8 mouse cellular contexts compared by ENCODE assay signal in genomic region chr1:135105124-135105523, GRCm38 (mm10). TPM values are rescaled to one million over a fixed set of nuclear protein-coding genes. Genes with fewer than 3 reads are reported as not detected.
DNase-seq lines count a peak whose midpoint lies in the region; ATAC-seq and TF ChIP-seq lines count a peak whose summit lies in the region.

TSS of gene Lgr6 (minus strand) at chr1:135105276.

- peaks cover 66% of the 10 kb centered on the region for H3K27me3 ChIP-seq in megakaryocyte, embryonic 14.5 days (replicated peaks)
- H3K27me3 ChIP-seq in forebrain, embryonic 12.5 days, result peaks cover 78% of the 10 kb centered on the region
- H3K27me3 ChIP-seq in intestine, embryonic 14.5 days (replicated peaks; ENCODE audit: control insufficient read depth, insufficient read depth, low read length), result peaks cover 46% of the 10 kb centered on the region
- H3K27me3 ChIP-seq in midbrain, postnatal 0 days (ENCODE audit: insufficient read depth, low read length), result peaks cover 35% of the 10 kb centered on the region

- no peak for TF ChIP-seq CTCF in midbrain, postnatal 0 days (IDR thresholded peaks at IDR 0.05)

- H3K9ac ChIP-seq in forebrain, embryonic 12.5 days, result no peak within 1 kb of the TSS
- 0 out of 2 replicates have a peak within 1 kb of the TSS, but pooled peaks have one; percentile 7 for H3K9ac ChIP-seq in intestine, embryonic 14.5 days (ENCODE audit: low read length)
- no peak within 1 kb of the TSS for H3K9ac ChIP-seq in midbrain, postnatal 0 days (replicated peaks; ENCODE audit: low read length, poor library complexity, severe bottlenecking)

- peaks cover 37% of the 10 kb centered on the region for H3K4me1 ChIP-seq in megakaryocyte, embryonic 14.5 days
- peaks cover 8% of the 10 kb centered on the region for H3K4me1 ChIP-seq in forebrain, embryonic 12.5 days
- H3K4me1 ChIP-seq in intestine, embryonic 14.5 days (replicated peaks; ENCODE audit: control insufficient read depth, insufficient read depth, low read length), result 0 out of 2 replicates have a peak, but pooled peaks cover 9% of the 10 kb centered on the region
- H3K4me1 ChIP-seq in midbrain, postnatal 0 days (ENCODE audit: insufficient read depth, low read length), result no peaks in the 10 kb centered on the region

- peaks cover 27% of the 10 kb centered on the region for H3K36me3 ChIP-seq in megakaryocyte, embryonic 14.5 days (replicated peaks; ENCODE audit: low read length)
- no peaks in the 10 kb centered on the region for H3K36me3 ChIP-seq in forebrain, embryonic 12.5 days (replicated peaks)
- no peaks in the 10 kb centered on the region for H3K36me3 ChIP-seq in intestine, embryonic 14.5 days (ENCODE audit: control insufficient read depth, insufficient read depth, low read length)
- H3K36me3 ChIP-seq in midbrain, postnatal 0 days (ENCODE audit: insufficient read depth, low read length), result no peaks in the 10 kb centered on the region

- peak within 1 kb of the TSS; percentile 79 for H3K4me3 ChIP-seq in megakaryocyte, embryonic 14.5 days (replicated peaks)
- peak within 1 kb of the TSS; percentile 40 for H3K4me3 ChIP-seq in forebrain, embryonic 12.5 days (replicated peaks)
- peak within 1 kb of the TSS; percentile 37 for H3K4me3 ChIP-seq in intestine, embryonic 14.5 days (ENCODE audit: low read depth, low read length)
- peak within 1 kb of the TSS; percentile 39 for H3K4me3 ChIP-seq in midbrain, postnatal 0 days (ENCODE audit: low read depth, low read length)

- no peak for ATAC-seq in megakaryocyte, adult 5-6 weeks (ENCODE audit: poor library complexity, severe bottlenecking)
- no peak for ATAC-seq in forebrain, embryonic 12.5 days (ENCODE audit: low FRiP score)
- peak; percentile 51; the same call in 1 of the 2 replicates for ATAC-seq in intestine, embryonic 14.5 days (replicated peaks; ENCODE audit: low FRiP score, low TSS enrichment, low read depth)
- ATAC-seq in midbrain, postnatal 0 days (ENCODE audit: low FRiP score), result no peak

- peak within 1 kb of the TSS; percentile 62 for H3K4me2 ChIP-seq in forebrain, embryonic 12.5 days
- H3K4me2 ChIP-seq in intestine, embryonic 14.5 days (ENCODE audit: low read length), result peak within 1 kb of the TSS; percentile 70
- H3K4me2 ChIP-seq in midbrain, postnatal 0 days (ENCODE audit: low read depth, low read length, poor library complexity, severe bottlenecking), result peak within 1 kb of the TSS; percentile 73

- DNase-seq in intestine, embryonic 14.5 days (ENCODE audit: low spot score), result no peak
- no peak for DNase-seq in midbrain, postnatal 0 days (ENCODE audit: low spot score)
- no peak for DNase-seq in yolk sac, embryonic 10.5 days (ENCODE audit: low spot score)
- DNase-seq in right cerebral cortex, postnatal 36 days (ENCODE audit: low spot score in 2 of 2), result no peak
- DNase-seq in cerebellum, postnatal 14 days, result no peak

- no peak within 1 kb of the TSS for H3K27ac ChIP-seq in forebrain, embryonic 12.5 days
- no peak within 1 kb of the TSS for H3K27ac ChIP-seq in intestine, embryonic 14.5 days (ENCODE audit: low read depth)
- no peak within 1 kb of the TSS for H3K27ac ChIP-seq in midbrain, postnatal 0 days (ENCODE audit: low read depth, low read length)

- under 1% methylated on average over 40 of the region's 40 CpGs for WGBS in forebrain, embryonic 12.5 days
- under 1% methylated on average over 36 of the region's 40 CpGs for WGBS in intestine, embryonic 14.5 days
- 2% methylated on average over 30 of the region's 40 CpGs for WGBS in midbrain, postnatal 0 days

- no peaks in the 10 kb centered on the region for H3K9me3 ChIP-seq in megakaryocyte, embryonic 14.5 days
- H3K9me3 ChIP-seq in forebrain, embryonic 12.5 days, result no peaks in the 10 kb centered on the region
- H3K9me3 ChIP-seq in intestine, embryonic 14.5 days (ENCODE audit: control insufficient read depth, low read length), result no peaks in the 10 kb centered on the region
- no peaks in the 10 kb centered on the region for H3K9me3 ChIP-seq in midbrain, postnatal 0 days (ENCODE audit: low read length)

RNA-seq across cellular contexts. Expression of gene Lgr6, which starts in this region (rescaled TPM):
- 0.24 TPM in 1 of 2 replicates, not detected in the other for polyA plus RNA-seq in megakaryocyte, embryonic 14.5 days (2012; ENCODE audit: insufficient read depth, low replicate concordance)
- not detected in 2 replicates for total RNA-seq in megakaryocyte, adult 5-6 weeks (2015)
- total RNA-seq in megakaryocyte, adult 5-6 weeks (2017), result not detected in 2 replicates
- polyA plus RNA-seq in forebrain, embryonic 12.5 days (2016; fragmentation: Nextera tagmentation; extraction: Ambion mirVana), result 0.36 and 0.42 TPM in 2 replicates
- polyA plus RNA-seq in intestine, embryonic 14.5 days (2014; fragmentation: Nextera tagmentation; extraction: Ambion mirVana), result 0.69 and 0.97 TPM in 2 replicates
- total RNA-seq in midbrain, postnatal 0 days (2014; rRNA removed), result 2.5 and 3.8 TPM in 2 replicates
- 1.9 and 2.1 TPM in 2 replicates for polyA plus RNA-seq in midbrain, postnatal 0 days (2015; fragmentation: Nextera tagmentation; extraction: Ambion mirVana)

Comparison
In these comparisons a context has a peak if more than half of its experiments do, and no peak if none do; other contexts are left out.
1. Peak in ATAC-seq, H3K4me3 ChIP-seq, H3K9ac ChIP-seq and H3K4me2 ChIP-seq in intestine, embryonic 14.5 days; RNA of the gene not detected or under 1 TPM.